Mouse (Mus musculus) retina, postnatal 7 days (tissue): ENCODE measurements at regions not wholly inside any gene's neighbourhood (a gene's known extent, or its start where the extent isn't known, plus 50 kb on each side); places are given as distances from the start of the nearest gene placed in this dataset.

Experiments
- DNase-seq: peaks from one replicate; pipeline ENCODE4 v3.0.0-alpha.2; 2012; ENCODE audit warnings: low read depth, low spot score

DNA sequence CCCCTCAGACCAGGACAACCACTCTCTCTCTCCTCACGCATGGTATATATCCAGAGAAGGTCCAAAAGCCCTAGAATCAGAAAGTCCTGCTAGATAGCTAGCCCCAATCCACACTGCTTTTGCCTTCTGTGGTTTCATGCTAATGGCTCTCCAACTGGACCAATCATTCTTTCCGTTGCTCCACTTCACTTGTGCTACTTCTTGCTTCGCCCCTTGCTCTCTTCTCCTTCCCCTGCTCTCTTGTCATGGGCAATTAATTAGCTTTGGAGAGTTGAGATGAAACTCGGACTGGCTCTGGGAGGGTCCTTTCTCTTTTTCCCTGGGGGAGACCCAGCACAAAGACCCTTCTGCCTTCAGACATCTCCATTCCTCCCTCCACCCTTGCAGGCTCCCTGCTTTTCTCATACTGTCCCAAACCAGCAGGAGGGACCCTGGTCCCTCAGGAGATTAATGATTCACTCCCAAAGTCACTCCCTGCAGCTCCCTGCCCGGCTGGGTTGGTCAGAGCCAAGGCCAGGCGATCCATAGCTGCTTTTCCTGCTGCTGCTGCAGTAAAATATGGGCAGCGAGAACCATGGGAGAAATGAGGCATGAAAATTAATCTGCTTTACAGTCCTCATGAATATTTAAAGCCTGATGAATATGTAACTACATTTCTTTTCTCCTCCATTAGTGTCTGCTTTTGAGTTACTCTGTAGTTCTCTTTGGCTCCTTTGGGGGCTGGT, 113.7 kb upstream of the Thy1 start:
- no peak for DNase-seq

DNA sequence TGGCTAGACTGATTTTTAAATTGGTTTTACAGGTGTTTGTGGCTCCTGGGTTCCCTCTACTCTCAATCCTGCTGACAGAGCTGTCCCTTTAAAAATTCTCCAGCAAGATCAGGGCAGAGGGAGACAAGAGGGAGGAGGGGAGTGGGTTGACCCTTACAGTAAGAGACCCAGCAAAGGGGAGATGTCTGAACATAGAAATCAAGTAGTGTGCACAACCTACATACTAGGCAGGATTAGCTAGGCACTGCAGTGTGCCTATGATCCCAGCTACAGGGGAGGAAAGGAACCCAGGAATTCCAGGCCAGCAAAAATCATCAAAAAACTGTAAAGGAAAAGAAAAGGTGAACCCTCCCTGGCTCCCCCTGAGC, 113.2 kb upstream of the Thy1 start:
- no peak for DNase-seq

DNA sequence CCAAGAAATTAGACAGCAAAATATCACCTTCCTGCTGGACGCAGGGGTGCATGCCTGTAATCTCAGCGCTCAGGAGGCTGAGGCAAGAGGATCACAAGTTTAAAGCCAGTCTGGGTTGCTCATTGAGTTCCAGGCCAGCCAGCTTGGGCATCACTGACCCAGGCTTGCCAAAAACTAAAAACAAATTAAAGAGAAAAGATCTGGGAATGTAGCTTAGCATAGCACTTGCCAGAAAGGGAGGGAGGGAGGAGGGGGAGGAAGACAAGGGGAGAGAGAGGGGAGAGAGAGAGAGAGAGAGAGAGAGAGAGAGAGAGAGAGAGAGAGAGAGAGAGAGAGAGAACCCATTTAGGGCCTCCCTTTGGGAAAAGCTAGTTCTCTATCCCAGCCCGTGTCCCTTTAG, 112.7 kb upstream of the Thy1 start:
- DNase-seq = no peak

DNA sequence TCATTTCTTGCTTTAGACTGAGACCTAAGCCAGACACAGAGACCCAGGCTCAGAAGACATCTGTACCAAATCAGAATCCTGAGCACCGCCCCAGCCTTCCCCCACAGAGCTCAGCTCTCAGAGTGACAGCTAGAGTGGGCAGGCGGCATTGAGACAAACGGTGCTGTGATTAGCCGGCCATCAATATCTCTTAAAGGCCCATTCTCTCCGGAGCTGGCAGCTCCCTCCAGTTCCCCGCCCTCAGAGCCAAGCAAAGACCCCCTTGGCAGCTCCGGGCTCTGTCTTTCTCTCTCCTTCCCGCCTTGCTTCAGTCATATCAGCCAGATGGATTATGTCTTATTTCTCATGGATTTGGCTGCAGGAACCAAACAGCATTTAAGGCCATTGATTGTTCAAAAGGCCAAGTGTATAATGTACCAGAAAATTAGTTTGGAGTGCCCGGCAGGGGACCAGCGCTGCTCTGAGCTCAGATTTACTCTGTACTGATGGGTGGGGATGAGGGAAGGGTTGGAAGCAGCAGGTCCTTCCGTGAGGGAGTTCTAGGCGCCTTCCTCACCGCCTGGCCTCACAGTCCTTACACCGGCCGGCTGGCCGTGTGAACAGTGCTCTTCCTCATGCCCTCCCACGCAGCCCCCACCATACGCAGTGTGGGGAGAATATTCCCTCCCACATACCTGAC, 109.0 kb upstream of the Thy1 start:
- no peak for DNase-seq

DNA sequence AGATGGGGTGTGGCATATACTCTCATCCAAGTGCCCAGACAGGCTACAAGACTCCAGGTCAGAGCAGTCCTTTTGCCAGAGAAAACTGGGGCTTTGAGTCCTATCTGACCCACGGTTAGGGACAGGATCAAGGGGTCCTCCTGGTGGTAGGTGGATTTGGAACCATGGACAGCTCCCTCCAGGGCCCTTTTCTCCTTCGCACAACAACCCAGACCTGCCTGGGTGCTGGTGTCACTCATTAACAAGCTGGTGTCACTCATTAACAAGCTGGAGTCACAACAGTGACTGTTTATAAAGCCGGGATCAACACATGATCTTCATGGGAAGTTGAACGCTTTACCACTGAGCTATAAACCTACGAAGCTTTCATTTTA, 108.5 kb upstream of the Thy1 start:
- no peak for DNase-seq

DNA sequence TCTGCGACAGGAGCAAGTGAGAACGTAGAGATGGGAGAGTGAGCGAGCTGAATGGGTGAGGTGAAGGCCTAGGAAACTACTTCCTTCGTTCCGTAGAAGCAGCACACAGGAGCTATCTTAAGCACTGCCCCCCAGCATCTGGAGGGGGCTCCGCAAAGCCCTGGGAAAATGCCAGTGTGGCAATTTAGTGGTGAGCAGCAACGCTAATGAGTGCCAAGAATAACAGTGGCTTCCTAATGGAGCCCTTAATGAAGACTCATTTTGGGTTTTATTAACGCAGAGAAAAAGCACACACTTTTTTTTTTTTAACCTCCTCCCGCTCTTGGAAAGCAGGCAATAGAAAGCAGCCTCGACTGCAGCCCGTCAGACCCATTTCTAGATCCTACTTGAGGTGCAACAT, 103.8 kb upstream of the Thy1 start:
- DNase-seq = no peak

DNA sequence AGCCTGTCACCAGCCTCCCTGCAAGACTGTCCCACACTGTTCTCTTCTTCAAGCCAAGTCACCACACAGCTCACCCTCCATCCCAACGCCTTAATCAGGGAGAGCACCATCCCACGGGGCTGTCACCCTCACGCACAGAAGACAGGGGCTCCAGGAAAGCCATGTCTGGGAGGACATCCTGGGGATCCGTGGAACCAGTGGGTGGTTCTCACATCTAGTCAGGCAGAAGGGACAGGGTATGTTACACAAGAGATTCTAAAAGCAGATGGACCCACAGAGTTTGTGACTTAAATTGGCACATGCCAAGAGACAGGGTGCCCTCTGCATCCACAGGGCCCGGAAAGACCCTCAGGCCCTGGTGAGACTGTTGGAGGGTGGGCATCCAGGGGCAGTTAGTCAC, 101.0 kb upstream of the Thy1 start:
- DNase-seq = no peak

DNA sequence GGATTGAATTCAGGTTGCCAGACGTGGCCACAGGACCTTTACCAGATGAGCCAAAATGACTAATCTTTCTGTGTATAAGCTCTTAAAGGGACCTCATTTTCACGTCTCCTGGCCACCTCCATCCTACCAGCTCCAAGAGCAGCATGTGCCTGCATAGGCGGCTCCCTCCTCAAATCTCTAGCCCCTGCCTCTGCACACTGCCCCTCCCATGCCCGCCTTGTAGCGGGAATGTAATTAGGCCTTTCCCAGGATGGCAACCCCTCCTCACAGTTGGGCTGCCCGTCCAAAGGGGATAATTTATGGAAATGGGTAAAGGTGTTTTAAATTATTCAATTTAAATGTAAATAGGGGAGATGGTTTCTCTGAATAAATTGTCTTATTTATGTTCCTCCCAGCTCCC, 99.7 kb upstream of the Thy1 start:
- no peak for DNase-seq

DNA sequence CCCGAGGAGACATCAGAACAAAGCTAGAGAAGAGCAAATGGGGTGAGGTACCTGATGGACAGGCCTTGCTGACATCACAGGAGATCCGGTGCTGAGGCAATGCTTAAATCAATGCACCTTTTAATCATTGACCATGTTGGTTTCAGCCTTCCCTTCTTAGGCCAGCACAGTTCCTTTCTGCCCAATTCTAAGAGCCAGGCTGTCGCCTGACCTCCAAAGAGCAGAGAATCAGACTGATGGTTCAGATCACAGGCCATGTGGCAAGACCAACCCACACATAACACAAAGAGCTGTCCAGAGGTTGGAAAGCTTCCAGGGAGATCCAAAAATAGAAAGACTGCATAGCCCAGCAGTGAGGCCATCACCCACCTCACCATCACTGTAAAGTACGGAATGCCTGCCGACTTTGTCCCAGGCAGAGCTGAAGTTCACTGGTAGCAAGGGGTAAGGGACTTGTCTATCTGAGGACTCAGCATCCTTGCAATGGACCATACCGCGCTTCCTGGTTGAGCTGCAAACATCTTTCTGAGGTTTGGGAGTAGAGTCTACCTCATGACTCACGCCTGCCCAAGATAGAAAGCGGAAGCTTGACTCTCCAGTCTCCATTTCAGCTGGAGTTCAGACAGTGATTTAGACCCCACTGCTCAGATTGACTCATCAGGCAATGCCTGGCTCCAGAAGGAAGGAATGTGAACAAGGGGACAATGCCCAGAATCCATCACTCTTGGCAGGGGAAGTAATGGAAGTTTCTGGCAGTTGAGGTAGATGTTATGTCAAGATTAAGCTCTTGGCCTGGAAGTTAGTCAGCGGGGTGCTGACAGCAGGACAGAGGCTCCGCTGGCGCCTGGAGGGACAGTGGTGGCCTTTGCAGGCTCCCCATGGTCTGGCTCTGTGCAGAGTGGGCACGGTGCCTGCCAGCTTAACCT, 98.1 kb upstream of the Thy1 start:
- DNase-seq = no peak

DNA sequence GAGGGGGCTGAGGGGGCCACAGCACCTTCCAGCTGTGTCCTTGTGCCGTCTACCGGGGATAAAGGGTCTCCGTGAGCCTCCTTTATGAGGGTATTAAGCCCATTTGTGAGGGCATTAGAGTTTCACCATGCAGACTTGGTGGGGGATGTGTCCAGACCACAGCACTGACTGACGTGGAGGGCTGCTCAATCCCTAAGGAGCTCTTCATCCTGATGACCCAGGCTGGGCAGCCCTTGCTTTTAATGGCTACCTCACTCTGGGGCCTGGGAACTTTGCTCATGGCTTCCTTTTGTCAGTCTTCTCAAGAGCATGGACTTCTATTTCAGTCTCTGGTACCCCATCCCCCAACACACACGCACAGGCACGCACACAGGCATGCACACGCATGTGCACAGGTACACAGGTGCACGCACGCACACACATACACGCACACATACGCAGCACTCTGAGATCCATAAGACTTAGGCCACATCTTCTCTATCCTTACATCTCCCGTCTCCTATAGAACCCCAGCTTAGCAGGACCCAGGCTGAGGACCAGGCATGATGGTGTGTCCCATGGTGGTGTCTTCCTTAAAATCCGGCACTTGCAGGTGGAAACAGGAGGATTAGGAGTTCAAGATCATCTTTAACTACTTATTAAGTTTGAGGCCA, 97.1 kb upstream of the Thy1 start:
- DNase-seq = no peak

DNA sequence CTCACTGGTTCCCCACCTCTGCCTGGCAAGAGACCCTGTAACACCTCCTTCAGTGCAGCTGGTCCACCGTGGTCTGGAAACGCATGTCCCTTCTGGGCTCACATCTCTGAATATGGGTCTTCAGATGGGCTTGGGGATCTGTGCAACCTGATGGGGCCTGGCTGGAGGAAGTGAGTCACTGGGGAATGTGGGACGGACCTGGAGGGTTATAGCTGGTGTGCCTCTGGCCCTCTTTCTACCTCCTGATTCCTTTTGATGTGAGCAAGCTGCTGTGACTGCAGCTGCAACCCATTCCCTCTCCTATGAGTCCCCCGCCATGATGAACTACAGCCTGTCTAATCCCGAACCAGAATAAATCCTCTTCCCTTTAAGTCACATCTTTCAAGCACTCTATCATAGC, 96.1 kb upstream of the Thy1 start:
- DNase-seq = no peak

DNA sequence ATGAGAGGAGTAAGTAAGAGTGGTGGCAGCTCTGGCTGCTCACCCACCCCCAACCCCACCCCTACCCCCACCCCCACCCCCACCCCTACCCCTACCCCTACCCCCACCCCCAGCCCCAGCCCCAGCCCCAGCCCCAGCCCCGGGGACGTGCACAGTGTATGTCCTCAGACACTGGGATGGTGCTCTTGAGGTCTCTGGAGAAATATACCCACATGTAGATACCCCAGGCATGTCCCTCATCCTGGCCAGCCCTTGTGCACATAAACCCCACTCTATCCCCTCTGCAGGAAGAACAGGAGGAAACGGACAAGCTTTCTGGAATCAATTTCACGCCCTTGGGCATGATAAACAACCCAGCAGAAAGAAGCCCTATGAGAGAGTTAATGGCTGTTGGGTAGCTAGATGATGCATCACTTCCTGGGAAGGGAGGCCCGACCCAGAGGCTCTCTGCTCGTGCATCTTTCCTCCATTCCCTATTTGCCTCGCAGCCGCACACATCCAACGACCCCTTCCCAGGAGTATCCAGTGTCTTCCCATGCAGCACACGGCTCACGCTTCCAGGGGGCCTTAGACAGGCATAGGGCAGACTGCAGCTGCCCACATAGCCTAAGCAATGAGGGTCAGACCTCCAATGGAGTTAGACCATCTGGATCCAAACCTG, 95.6 kb upstream of the Thy1 start:
- no peak for DNase-seq

DNA sequence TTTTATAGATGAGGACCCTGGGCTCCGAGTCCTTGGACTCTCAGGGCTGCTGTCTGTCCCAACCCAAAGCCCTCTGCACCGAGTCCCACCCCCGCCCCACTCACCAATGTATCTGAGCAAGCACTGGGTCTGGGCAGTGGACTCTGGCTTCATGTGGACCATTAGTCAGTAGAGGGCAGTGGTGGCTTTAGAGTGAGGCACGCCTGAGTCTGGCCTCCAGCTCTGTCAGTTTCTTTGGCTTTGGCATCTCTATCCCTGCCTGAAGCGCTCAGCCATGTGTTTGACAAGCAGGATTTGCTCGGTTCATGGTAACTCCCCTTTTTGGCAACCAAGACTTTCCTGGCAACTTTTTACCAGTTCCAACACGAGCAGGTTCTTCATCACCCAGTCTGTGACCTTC, 90.1 kb upstream of the Thy1 start:
- no peak for DNase-seq

DNA sequence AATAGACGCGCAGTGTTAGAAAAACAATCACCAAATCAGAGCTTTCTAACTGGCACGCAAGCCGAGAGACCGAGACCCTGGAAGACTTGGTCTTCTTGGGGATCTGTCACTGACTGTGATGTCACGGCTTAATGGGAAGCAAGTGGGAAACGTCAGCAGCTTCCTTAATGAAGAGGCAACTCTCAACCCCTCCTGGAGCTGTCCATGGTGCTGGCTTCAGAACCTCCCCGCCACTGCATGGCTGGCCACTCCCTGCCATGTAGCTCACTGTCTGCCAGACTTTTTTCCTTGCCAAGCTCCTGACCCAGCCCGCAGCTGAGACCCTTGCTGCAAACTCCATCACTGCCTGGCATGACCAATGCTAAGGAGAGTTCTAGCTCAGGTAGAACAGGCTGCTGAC, 83.6 kb upstream of the Thy1 start:
- no peak for DNase-seq

DNA sequence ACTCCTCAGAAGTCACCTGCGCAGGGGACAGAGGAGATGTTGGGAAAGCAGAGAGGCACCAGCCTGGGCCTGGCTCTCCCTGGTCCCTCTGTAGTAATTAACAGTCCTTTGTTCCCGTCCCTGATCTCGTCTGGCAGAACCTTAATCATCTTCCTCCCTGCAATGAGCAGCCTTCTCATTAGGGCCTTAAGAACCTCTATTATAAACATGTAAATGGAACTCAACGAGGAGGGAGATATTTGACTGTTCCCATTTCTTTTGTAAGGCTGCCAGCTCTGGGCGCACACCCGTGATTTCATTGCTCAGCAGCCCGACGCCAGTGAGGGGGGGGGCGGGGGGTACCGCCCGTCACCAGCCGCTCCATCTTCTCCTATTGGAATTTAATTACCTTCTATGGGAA, 81.8 kb upstream of the Thy1 start:
- DNase-seq = no peak

DNA sequence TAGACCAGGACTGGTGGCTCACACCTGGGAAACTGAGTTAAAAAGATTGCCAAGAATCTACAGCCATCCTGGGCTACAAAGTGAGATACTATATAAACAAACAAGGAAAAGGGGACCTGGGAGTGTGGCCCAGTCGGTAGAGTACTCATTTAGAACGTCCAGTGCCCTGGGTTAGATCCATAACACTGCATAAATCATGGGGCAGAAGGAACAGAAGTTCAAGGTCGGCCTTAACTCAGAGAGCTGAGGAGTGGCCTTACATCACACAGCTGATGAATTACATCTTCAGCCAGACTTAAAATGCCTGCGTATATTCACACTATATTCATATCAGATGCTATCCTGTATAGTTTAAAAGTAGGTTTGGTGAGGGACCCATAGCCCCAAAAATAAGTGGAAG, 78.0 kb upstream of the Thy1 start:
- no peak for DNase-seq

DNA sequence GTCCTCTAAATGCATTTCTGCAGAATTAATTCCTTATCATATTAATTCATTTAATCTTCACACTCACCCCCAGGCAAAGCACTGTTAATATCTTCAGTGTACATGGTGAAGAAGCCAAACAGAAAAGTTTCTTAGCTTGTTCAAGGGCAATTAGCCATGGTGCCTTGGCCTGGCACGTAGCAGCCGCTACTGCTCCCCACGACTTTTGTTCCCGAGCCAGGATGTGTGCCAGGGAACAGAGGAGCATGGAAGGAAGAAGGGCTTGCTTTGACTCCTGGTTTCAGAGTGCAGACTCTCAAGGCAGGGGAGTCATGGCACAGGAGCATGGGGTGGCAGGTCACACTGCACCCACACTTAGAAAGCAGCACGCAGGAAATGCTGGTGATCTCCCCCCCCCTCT, 77.4 kb upstream of the Thy1 start:
- no peak for DNase-seq

DNA sequence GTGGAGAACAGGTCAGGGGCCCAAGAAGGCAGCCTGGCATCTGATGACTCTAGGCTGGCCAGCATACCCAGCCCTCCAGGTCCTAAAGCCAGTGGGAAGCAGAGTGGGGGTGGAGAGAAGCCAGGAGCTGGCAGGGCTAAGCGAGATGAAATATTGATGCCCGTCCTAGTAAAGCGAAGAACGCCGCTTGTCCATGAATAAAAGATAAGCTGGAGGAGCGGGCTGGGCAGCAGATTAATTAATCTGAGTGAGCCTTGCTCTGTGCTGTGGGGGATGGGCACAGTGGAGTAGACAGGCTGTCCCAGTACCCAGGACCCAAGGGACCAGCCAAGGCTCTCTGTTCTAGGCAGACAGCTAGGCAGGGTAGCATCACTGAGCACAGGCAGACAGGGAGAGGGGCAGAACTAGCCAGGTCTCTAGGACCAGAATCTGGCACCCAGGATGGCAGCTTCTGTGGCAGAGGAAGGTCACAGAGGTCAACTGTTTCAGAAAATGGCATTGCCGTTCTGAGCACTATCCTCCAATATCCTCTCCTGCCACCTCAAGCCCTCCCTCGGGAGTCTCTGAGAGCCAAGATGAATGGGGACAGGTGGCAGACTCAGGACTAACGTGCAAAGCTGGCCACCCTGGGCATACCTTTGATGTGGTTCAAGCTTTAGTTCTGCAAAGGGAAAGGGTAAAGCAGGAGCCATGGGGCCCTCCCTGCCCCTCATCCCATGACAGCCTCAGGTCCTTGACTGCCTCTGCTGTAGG, 73.0 kb upstream of the Thy1 start:
- DNase-seq = no peak

DNA sequence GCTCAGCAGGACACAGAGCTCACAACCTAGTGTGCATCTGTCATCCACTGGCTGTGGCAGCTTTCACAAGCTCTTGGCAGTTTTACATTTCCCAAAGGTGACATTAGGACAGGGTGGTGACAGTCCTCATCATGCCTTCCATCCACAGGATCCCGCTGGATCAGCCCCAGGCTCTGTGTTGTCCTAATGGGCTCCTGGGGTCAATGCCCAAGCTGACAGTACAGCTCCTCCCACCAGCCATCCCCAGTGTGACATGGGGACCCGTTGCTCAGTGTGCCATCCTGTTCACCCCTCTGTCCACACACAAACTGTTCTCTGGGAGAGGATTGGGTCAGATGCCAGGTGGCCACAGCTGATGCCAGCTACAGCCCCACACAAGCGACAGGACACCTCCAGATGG, 72.3 kb upstream of the Thy1 start:
- no peak for DNase-seq

DNA sequence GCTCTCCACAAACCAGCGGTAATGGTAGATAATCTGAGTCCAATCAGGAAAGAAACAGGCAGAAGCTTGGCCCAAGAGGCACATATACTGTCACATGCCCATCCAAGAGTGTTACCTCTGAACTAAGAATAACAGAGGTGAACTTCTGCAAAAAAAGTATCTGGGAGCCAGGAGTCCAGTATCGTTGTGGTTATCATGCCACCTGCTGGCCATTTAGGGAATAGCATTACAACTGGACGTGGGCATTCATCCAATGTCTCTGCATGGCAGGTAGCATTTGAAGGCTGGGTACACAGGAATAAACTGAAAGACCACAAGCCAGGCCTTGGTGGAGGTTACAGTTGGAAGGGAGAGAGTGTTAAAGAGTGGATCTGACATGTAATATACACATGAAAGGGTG, 70.9 kb upstream of the Thy1 start:
- peak; percentile 68 for DNase-seq

DNA sequence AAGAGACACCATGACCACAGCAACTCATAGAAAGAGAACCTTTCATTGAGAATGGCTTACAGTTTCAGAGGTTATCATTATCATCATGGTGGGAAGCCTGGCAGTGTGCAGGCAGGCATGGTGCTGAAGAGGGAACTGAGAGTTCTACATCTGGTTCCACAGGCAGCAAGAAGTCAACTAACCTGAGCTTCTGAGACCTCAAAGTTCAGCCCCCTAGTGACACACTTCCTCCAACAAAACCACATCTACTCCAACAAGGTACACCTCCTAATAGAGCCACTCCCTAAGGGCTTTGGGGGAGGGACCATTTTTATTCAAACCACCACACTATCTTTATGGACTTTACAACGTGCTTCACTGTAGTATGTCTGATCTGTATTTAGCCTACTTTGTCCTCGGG, 67.8 kb upstream of the Thy1 start:
- DNase-seq = no peak
